Mouse (Mus musculus) activated CD4-positive, CD25-positive, alpha-beta regulatory T cell, adult 9 weeks (primary cell): ENCODE results near the gene Fiz1. TPM values are rescaled to one million over a fixed set of nuclear protein-coding genes. Genes with fewer than 3 reads are reported as not detected.

ENCODE experiments used
- polyA plus RNA-seq: library from polyadenylated mRNA; unstranded; fragments of 100-300 nt; shearing (Covaris generic); gene quantifications from one replicate; pipeline ENCODE4 v1.2.1, GENCODE M21; 2017

The Fiz1 gene
- polyA plus RNA-seq: 39.2 TPM

DNA sequence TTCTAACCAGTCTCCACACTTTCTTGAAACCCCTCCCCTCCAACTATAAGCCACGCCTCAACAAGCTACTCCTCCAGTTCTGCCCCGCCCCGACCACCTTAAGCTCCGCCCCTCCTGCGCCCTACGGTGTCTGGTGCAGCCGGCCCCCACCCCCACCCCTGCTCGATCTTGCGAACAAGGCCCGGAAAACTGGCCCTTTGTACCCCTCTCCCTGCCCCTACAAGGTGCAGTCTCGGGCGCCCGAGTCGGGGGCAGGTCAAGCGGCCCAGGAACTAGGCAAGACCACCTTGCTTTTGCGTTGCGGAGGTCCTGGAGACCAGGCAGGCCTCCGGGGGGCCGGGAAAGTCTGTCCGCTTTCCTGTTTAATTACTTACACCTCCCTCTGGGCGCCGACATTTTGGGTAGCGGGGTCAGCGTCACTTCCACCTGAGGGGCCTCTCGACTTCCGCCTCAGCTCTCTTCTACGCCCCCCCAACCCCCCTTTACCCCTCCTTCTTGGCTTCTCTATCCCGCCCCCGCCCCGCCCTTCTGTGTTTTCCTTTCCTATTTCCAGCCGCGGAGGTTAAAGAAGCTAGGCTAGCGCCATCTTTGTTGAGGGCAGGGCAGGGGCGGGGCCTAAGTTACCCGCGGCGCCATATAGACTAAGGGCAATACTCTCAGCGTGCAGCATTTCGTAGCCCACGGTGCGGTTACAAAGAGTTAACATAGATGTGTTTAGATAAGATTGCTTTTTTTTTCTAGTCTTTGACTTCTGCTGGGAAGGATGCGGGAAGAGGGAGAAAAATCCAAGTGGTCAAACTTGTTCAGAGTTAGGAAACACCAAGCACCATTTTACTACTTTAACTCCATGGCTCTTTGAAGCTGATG lies at the start of gene Fiz1, which contains the start of gene Zfp524:
Fiz1 (minus strand) TSS at position 447 of the 867 bp plus-strand sequence.
Zfp524 (plus strand) TSS at position 165 of the 867 bp plus-strand sequence.

DNA sequence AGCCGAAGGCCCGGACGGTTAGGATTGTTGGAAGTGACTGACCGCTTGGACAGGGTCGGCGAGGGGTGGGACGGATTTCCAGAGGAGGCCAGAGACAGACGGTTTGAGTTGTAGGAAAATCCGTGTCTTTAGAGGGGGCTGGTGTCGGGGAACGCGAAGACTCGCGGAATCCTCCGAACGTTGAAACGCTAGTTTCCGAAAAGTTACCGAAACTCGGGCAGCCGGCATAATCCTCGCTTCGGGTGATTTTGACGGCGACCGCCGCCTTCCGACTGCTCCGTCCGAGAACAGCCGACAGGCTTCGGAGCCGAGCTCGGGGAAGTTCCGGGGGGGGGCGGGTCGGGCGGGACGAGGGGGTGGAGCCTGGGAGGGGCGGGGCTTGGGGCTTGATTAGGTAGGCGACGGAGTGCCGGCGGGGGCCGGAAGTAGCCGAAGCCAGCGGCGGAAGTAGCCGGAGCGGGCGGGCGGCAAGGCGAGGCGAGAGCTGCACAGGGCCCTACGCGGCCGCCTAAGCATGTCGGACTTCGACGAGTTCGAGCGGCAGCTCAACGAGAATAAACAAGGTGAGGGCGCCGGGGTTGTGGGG lies 47.4 kb upstream of the Fiz1 start, which contains the start of gene U2af2:
U2af2 (plus strand) TSS at position 370 of the 586 bp plus-strand sequence.

DNA sequence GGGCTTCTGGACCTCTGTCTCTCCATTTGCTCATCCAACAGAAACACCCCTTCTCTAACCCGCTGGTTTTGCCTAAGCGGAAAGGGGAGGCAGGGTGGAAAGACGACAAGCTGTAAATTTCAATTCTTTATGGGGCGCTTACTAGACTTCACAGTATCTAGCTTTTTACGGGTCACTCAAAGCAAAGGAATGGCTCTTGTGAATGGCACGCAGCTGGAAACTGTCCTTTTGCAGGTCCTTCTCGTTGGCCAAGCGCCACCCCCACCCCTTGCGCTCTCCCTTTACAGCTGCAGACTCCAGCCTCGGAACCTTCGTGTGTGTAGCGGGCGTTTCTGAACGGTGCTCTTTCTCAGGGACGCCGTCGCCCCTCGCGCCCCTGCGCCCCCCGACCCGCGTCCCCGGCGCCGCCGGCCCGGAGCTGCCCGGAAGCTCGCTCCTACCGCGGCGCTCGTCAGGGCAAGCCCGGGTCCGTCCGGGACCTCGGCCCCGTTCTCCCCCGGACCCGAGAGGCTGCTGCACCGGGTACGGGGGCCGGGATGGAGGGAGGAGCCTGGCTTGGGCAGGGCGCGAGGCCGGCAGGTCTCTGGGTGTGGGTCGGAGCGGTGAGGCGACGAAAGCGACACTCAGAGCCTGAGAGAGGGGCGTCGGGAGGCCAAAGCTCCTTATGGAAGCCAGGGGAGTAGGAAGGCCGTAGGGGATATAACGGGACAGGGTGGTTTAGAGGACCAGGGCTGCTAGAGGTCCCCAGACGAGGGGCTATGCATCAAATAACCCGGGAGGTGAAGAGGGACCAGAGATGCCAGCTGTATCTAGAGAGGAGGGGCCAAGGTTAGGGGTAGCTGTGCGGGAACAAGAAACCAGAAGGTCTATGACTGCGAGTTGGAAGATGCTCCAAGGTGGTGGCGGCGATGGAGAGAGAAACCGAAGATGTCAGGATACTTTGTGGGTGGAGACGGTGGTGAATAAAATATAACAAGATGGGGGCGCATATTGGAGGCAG lies 37.0 kb upstream of the Fiz1 start, which contains the start of gene Zfp580:
Zfp580 (plus strand) TSS at position 346 of the 1,000 bp plus-strand sequence.

GRCm38 (mm10) chr7:5038109-5038732 lies 23.7 kb upstream of the Fiz1 start, which contains the start of gene Zfp784:
Gene Zfp784, minus strand, starts transcription at chr7:5038446.

DNA sequence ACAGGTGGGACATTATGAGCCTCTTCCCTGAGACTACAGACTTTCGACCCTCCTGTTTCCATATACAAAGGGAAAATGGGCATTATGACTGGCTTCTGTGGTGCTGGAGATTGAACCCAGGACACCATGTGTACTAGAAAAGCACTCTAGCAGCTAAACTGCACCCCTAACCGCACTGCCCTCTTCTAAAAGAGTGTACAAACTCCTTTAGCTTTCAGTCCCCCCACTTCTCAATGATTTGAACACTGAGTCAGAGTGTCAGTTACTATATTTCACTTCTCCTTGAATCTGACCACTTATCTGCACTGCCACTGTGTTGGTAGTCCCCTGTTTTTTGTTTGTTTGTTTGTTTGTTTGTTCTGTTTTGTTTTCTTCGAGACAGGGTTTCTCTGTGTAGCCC lies 19.3 kb upstream of the Fiz1 start, which contains the start of gene 4632433K11Rik:
4632433K11Rik (plus strand) TSS at position 301 of the 400 bp plus-strand sequence.

GRCm38 (mm10) chr7:5020000-5020681 lies 5.6 kb upstream of the Fiz1 start, which contains the start of the genes Zfp865 and Ccdc106:
Gene Zfp865, plus strand, starts transcription at chr7:5020376.
Gene Ccdc106, plus strand, starts transcription at chr7:5020553.

GRCm38 (mm10) chr7:5015118-5016001 lies 863 bp upstream of the Fiz1 start, which contains the start of gene Gm44973:
Gene Gm44973, plus strand, starts transcription at chr7:5015496.

GRCm38 (mm10) chr7:4996003-4996895 lies 18.2 kb downstream of the Fiz1 start, which contains the start of gene Zfp579:
Gene Zfp579, minus strand, starts transcription at chr7:4996158.

DNA sequence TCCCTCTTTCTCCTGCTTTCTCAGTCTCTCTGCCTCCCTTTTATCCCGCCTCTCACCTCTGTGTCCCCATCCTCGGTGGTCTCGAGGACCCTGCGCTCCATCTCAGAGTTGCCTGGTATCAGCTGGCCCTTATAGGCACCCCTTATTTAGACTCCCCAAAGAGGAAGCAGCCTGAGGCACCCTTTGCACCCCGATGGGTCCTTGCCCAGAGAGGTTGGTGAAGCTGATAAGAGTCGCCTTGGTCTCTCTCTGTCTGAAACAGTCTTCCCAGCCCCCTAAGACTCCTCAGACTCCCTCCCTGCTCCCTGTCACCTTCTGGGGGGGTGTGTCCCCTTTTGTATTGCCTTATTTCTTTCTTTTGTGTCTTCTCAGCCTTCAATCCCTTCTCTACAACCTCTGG lies 43.4 kb downstream of the Fiz1 start, which contains the start of gene Sbk3:
Sbk3 (minus strand) TSS at position 101 of the 400 bp plus-strand sequence.

DNA sequence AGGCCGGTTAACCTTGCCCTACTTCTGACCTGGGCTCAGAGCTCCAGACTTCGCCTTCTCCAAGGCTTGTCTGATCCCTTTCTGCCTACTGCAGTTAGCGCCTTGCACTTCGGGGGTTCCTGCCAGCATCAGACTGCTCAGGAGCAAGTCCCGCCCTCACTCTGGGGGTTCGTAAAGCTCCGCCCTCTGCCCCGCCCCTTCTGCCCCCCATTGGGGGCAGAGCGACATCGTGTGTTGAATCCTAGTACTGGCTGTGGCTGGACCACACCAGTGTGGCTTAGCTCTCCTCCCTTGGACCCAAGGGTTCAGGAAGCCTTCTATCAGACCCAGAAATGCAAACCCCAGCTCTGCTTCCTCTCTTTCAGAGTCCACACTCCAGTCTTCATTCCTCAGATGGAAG lies 50.2 kb downstream of the Fiz1 start, which contains the start of gene Sbk2:
Sbk2 (minus strand) TSS at position 135 of the 400 bp plus-strand sequence.

Other genes starting within 250 kb of the Fiz1 start
- gene Fam71e2, start 243.4 kb downstream of the Fiz1 start, polyA plus RNA-seq: not detected
- not detected for gene Il11, start 231.8 kb downstream of the Fiz1 start, polyA plus RNA-seq
- gene Tmem190, start 231.8 kb downstream of the Fiz1 start, polyA plus RNA-seq: not detected
- gene Tmem238, start 225.0 kb downstream of the Fiz1 start, polyA plus RNA-seq: 1.3 TPM
- 423 TPM for gene Rpl28, start 221.8 kb downstream of the Fiz1 start, polyA plus RNA-seq
- gene Ube2s, start 202.1 kb downstream of the Fiz1 start, polyA plus RNA-seq: 105 TPM
- not detected for gene Shisa7, start 170.0 kb downstream of the Fiz1 start, polyA plus RNA-seq
- 43.7 TPM for gene Isoc2b, start 144.4 kb downstream of the Fiz1 start, polyA plus RNA-seq
- gene Isoc2a, start 137.5 kb downstream of the Fiz1 start, polyA plus RNA-seq: 0.53 TPM
- not detected for gene Gm36210, start 108.2 kb downstream of the Fiz1 start, polyA plus RNA-seq
- 1.6 TPM for gene Zfp628, start 99.5 kb downstream of the Fiz1 start, polyA plus RNA-seq
- 0.90 TPM for gene Nat14, start 92.7 kb downstream of the Fiz1 start, polyA plus RNA-seq
- gene Ssc5d, start 88.9 kb downstream of the Fiz1 start, polyA plus RNA-seq: not detected
- 0.84 TPM for gene Sbk2, start 50.3 kb downstream of the Fiz1 start, polyA plus RNA-seq
- not detected for gene Sbk3, start 43.5 kb downstream of the Fiz1 start, polyA plus RNA-seq
- 13.5 TPM for gene Zfp579, start 18.5 kb downstream of the Fiz1 start, polyA plus RNA-seq
- gene Zfp524, start 282 bp downstream of the Fiz1 start, polyA plus RNA-seq: 34.1 TPM
- 5.7 TPM for gene Gm44973, start 799 bp upstream of the Fiz1 start, polyA plus RNA-seq
- gene Zfp865, start 5.7 kb upstream of the Fiz1 start, polyA plus RNA-seq: 6.2 TPM
- not detected for gene Ccdc106, start 5.9 kb upstream of the Fiz1 start, polyA plus RNA-seq
- gene 4632433K11Rik, start 19.4 kb upstream of the Fiz1 start, polyA plus RNA-seq: not detected
- gene Zfp784, start 23.7 kb upstream of the Fiz1 start, polyA plus RNA-seq: 3.7 TPM
- gene Zfp580, start 36.8 kb upstream of the Fiz1 start, polyA plus RNA-seq: 1.1 TPM
- gene U2af2, start 47.4 kb upstream of the Fiz1 start, polyA plus RNA-seq: 98.6 TPM
- 12.4 TPM for gene Epn1, start 65.5 kb upstream of the Fiz1 start, polyA plus RNA-seq
- gene Rfpl4, start 102.3 kb upstream of the Fiz1 start, polyA plus RNA-seq: not detected
- gene Rasl2-9, start 111.3 kb upstream of the Fiz1 start, polyA plus RNA-seq: 0.29 TPM
- gene Vmn1r55, start 135.0 kb upstream of the Fiz1 start, polyA plus RNA-seq: 0.12 TPM
- not detected for gene Vmn1r56, start 182.1 kb upstream of the Fiz1 start, polyA plus RNA-seq
- gene Vmn1r57, start 203.8 kb upstream of the Fiz1 start, polyA plus RNA-seq: not detected